Mouse (Mus musculus) olfactory bulb, adult 2 months (tissue): ENCODE data around the gene H2-M3. TPM values are rescaled to one million over a fixed set of nuclear protein-coding genes. Genes with fewer than 3 reads are reported as not detected.
"Not testable (repeated sequence)": the region's sequence is repeated elsewhere in the genome, so short reads cannot be mapped to it uniquely, and the experiment has no call there.

Experiments used
- H3K27ac ChIP-seq: fragments of 200-500 bp; 2 replicates; pipeline ENCODE4 v1.5.1; 2012; ENCODE audit warnings: low read depth, low read length; ENCODE audit not compliant: insufficient read depth
- H3K4me1 ChIP-seq: fragments of 200-500 bp; 2 replicates; pipeline ENCODE4 v1.6.1; 2012; ENCODE audit warnings: low read length; ENCODE audit not compliant: control insufficient read depth, insufficient read depth
- H3K4me3 ChIP-seq: fragments of 200-500 bp; 2 replicates; pipeline ENCODE4 v1.5.1; 2012; ENCODE audit warnings: mild to moderate bottlenecking, low read depth, low read length, moderate library complexity; ENCODE audit not compliant: insufficient read depth
- CTCF ChIP-seq: fragments of 200-500 bp; IDR thresholded peaks from 2 replicates; pipeline ENCODE4 v1.5.1; 2012; ENCODE audit warnings: low read depth, mild to moderate bottlenecking, low read length, moderate library complexity; ENCODE audit not compliant: insufficient read depth
- POLR2A ChIP-seq: fragments of 200-500 bp; IDR thresholded peaks from 2 replicates; pipeline ENCODE4 v1.6.1; 2012; ENCODE audit warnings: mild to moderate bottlenecking, low read depth, low read length, moderate library complexity; ENCODE audit not compliant: insufficient read depth
- WGBS: fragments of 180-500 bp; shearing (Covaris S2); methylation state at CpG from one replicate; pipeline ENCODE4 v1.1.7; 2018; 5-methylcytosine and 5-hydroxymethylcytosine counted together
- polyA plus RNA-seq: library from polyadenylated mRNA; stranded (reverse); fragments of >200 nt; gene quantifications from 2 replicates; pipeline ENCODE4 v1.2.4, GENCODE M21; 2012; ENCODE audit warnings: low replicate concordance; ENCODE audit not compliant: missing spikeins, insufficient read depth, insufficient read length

Gene H2-M3
- not detected in 2 replicates for polyA plus RNA-seq

GRCm38 (mm10) chr17:37270058-37270701, at the start of gene H2-M3:
Gene H2-M3, plus strand, starts transcription at chr17:37270220.
- WGBS: 3% methylated on average over 26 of the region's 26 CpGs
- Histone ChIP-seq H3K4me1 (no peaks in the 10 kb centered on the region), H3K4me3 (peak within 1 kb of the TSS; percentile 71), H3K27ac (no peak within 1 kb of the TSS)
- TF ChIP-seq POLR2A: no peak

GRCm38 (mm10) chr17:37221879-37222278, 48.1 kb upstream of the H2-M3 start:
- Histone ChIP-seq H3K4me1 (no peaks in the 10 kb centered on the region), H3K27ac (no peak overlapping the region), H3K4me3 (no peak overlapping the region)
- TF ChIP-seq POLR2A (no peak), CTCF (no peak)
- WGBS: 24% methylated on average over 1 of the region's 1 CpGs

- H3K4me3 ChIP-seq, H3K27ac ChIP-seq, H3K4me1 ChIP-seq: not testable (repeated sequence)
- 95% methylated on average over 2 of the region's 2 CpGs for WGBS
Observed at GRCm38 (mm10) chr17:37237230-37237629, 32.8 kb upstream of the H2-M3 start, which contains the start of gene Olfr97. Gene Olfr97, minus strand, starts transcription at chr17:37237330.

- Histone ChIP-seq H3K4me3 (no peak overlapping the region), H3K27ac (no peak overlapping the region), H3K4me1 (no peaks in the 10 kb centered on the region)
- TF ChIP-seq CTCF (no peak), POLR2A (no peak)
- WGBS: 59% methylated on average over 3 of the region's 3 CpGs
Observed at GRCm38 (mm10) chr17:37242198-37242597, 27.8 kb upstream of the H2-M3 start.

GRCm38 (mm10) chr17:37246715-37247114, 23.3 kb upstream of the H2-M3 start:
- no peak overlapping the region for H3K27ac ChIP-seq
- no peak overlapping the region for H3K4me3 ChIP-seq
- TF ChIP-seq CTCF (no peak), POLR2A (no peak)
- no peaks in the 10 kb centered on the region for H3K4me1 ChIP-seq
- WGBS: 22% methylated on average over 5 of the region's 5 CpGs

- H3K27ac ChIP-seq: no peak overlapping the region
- H3K4me3 ChIP-seq: no peak overlapping the region
- no peaks in the 10 kb centered on the region for H3K4me1 ChIP-seq
- TF ChIP-seq POLR2A (no peak), CTCF (no peak)
Observed at GRCm38 (mm10) chr17:37249460-37249859, 20.6 kb upstream of the H2-M3 start.

GRCm38 (mm10) chr17:37250544-37250943, 19.5 kb upstream of the H2-M3 start:
- no peaks in the 10 kb centered on the region for H3K4me1 ChIP-seq
- TF ChIP-seq POLR2A: no peak
- TF ChIP-seq CTCF: no peak
- H3K4me3 ChIP-seq: no peak overlapping the region
- no peak overlapping the region for H3K27ac ChIP-seq
- WGBS: 0% methylated on average over 1 of the region's 1 CpGs

- Histone ChIP-seq H3K4me1 (no peaks in the 10 kb centered on the region), H3K4me3 (no peak within 1 kb of the TSS), H3K27ac (no peak within 1 kb of the TSS)
- TF ChIP-seq CTCF (no peak), POLR2A (no peak)
- WGBS: 57% methylated on average over 1 of the region's 1 CpGs
Observed at GRCm38 (mm10) chr17:37263626-37264025, 6.4 kb upstream of the H2-M3 start, which contains the start of gene Olfr98. Gene Olfr98, minus strand, starts transcription at chr17:37263749.

- Histone ChIP-seq H3K4me1 (no peaks in the 10 kb centered on the region), H3K4me3 (peak overlapping the region; percentile 71), H3K27ac (no peak overlapping the region)
- TF ChIP-seq POLR2A (no peak), CTCF (no peak)
- 72% methylated on average over 8 of the region's 8 CpGs for WGBS
Observed at GRCm38 (mm10) chr17:37270702-37271092, 677 bp downstream of the H2-M3 start.
